Mouse (Mus musculus) cerebellum, postnatal 25 days (tissue): Measurements from ENCODE around the gene 1810037I17Rik.
A peak's percentile ranks its signal among the peaks of the same experiment; 100 is the strongest.
"Not testable (repeated sequence)": the region's sequence is repeated elsewhere in the genome, so short reads cannot be mapped to it uniquely, and the experiment has no call there.

Experiments used
- DNase-seq, 2 experiments: peaks; one replicate each; pipeline ENCODE4 v3.0.0; 2021; ENCODE audit warnings: mixed read lengths in 2 of 2

The 1810037I17Rik gene

GRCm38 (mm10) chr3:122937176-122937575 lies 13.2 kb downstream of the 1810037I17Rik start:
- not testable (repeated sequence) for DNase-seq

- peak in 1 of 2 experiments; percentile 48 for DNase-seq
Measured at GRCm38 (mm10) chr3:122939215-122939614, 15.2 kb downstream of the 1810037I17Rik start.

DNA sequence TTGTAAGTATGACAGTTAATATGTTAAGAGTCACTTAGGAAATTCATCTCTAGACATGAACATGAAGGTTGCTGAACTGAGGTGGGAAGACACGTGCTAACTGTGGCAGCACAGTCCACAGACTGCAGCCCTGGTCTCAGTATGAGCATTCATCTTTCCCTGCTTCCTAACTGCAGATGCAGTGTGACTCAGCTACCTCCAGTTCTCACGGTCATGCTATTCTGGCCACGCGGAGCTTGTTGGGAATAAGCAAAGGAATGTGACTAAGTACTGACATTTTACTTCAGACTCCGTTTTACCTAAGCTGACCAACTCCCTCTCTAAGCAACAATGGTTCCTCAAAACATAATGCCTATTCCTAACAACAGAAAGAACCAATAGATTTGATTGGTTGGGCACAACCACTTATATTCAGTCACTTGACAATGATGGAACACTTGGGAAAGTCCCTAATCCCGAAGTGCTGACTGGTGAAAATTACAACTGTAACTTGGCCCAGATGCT lies 19.4 kb downstream of the 1810037I17Rik start:
- DNase-seq, result no peak

- DNase-seq, result no peak
Measured at GRCm38 (mm10) chr3:122950129-122950528, 26.1 kb downstream of the 1810037I17Rik start.

GRCm38 (mm10) chr3:122964301-122964700 lies 40.3 kb downstream of the 1810037I17Rik start:
- no peak for DNase-seq

DNA sequence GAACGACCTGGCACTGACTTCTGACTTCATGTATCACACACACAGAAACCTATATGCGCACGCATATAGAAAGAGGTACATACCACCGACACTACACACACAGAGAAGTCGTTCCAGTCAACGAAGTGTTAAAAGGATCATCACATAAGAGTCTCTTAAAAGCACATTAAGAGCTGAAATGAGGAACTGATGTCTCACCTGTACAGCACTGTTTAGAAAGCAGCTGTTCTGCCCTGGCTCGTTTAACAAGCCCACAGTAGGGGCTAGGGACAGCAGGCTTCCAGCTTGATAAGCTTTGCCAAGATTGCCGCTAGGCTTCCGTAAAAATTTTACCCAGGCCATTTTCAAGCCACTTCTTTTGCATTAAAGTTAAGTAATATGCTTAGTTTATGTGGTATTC lies 44.4 kb downstream of the 1810037I17Rik start:
- no peak for DNase-seq

GRCm38 (mm10) chr3:122972126-122972822 lies 48.3 kb downstream of the 1810037I17Rik start:
- DNase-seq, result no peak

DNA sequence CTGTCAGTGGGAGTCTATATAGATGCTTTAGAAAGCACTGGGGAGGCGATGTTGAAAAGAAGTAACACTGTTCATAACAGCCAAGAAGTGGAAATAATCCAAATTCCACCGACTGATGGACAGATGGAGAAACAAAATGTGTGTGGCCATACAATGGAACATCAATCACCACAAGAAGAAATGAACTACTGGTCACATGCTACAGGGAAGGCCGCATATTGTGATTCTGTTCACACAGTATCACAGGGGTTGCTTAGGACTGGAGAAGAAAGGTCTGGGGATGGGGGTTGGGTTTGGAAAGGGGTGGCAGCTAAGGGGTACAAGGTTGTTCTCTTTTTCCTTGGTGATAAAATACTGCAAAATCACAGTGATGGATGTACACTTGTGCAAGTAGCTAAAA lies 50.8 kb downstream of the 1810037I17Rik start:
- DNase-seq, result no peak

DNA sequence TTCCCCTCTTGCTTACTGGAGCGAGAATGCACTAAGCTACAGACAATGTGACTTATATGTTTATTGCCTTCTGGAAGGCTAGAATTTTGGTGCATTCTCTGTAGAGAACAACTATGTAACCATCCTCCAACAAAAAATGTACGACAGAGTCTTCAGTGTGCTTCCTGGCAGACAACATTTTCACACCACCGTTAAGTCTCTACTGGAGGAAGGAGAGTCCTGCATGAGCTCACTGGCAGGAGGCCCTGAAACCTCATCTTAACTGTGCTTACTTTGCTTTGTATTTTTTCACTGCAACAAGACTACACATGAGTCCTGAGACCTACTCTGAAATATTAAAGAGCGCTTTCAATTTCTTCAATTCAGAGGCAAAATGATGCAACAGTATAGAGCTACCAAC lies 51.4 kb downstream of the 1810037I17Rik start:
- DNase-seq, result no peak
